Mouse (Mus musculus) CH12.LX (cell line): ENCODE data around the gene Cntn1.

Experiments used
- CHD1 ChIP-seq: IDR thresholded peaks from 2 replicates; pipeline ENCODE4 v1.6.1; 2012; ENCODE audit warnings: low read depth, low read length, improper control_type of control experiment, inconsistent platforms
- CHD2 ChIP-seq: IDR thresholded peaks from 2 replicates; pipeline ENCODE4 v1.6.1; 2011; ENCODE audit warnings: low read length, improper control_type of control experiment
- CTCF ChIP-seq, 2 experiments: IDR thresholded peaks in 1 of 2; conservative IDR thresholded peaks in 1 of 2; 2 replicates each; pipeline ENCODE4 v1.5.1; 2011 to 2012; ENCODE audit warnings: low read depth in 2 of 2, low read length in 2 of 2, improper control_type of control experiment in 1 of 2, inconsistent platforms in 1 of 2, mild to moderate bottlenecking in 1 of 2, moderate library complexity in 1 of 2
- ETS1 ChIP-seq: conservative IDR thresholded peaks from 2 replicates; pipeline ENCODE4 v1.6.1; 2012; ENCODE audit warnings: low read depth, mild to moderate bottlenecking, inconsistent platforms, low read length, improper control_type of control experiment, moderate library complexity
- HCFC1 ChIP-seq: IDR thresholded peaks from 2 replicates; pipeline ENCODE4 v1.6.1; 2012; ENCODE audit warnings: low read depth, mild to moderate bottlenecking, inconsistent platforms, low read length, improper control_type of control experiment
- JUND ChIP-seq: conservative IDR thresholded peaks from 2 replicates; pipeline ENCODE4 v1.6.1; 2011; ENCODE audit warnings: low read depth, low read length, improper control_type of control experiment
- MAFK ChIP-seq: IDR thresholded peaks from 2 replicates; pipeline ENCODE4 v1.6.1; 2011; ENCODE audit warnings: low read length, improper control_type of control experiment; ENCODE audit not compliant: insufficient replicate concordance
- MEF2A ChIP-seq: IDR thresholded peaks from 2 replicates; pipeline ENCODE4 v1.6.1; 2014; ENCODE audit warnings: low read depth, mild to moderate bottlenecking, inconsistent platforms, low read length, improper control_type of control experiment, borderline replicate concordance
- POLR2A ChIP-seq: IDR thresholded peaks from 2 replicates; pipeline ENCODE4 v1.6.1; 2011; ENCODE audit warnings: low read depth, mild to moderate bottlenecking, improper control_type of control experiment, low read length
- RAD21 ChIP-seq: IDR thresholded peaks from 2 replicates; pipeline ENCODE4 v1.6.1; 2011; ENCODE audit warnings: low read depth, mild to moderate bottlenecking, low read length, improper control_type of control experiment, moderate library complexity
- USF1 ChIP-seq: IDR thresholded peaks from 2 replicates; pipeline ENCODE4 v1.6.1; 2014; ENCODE audit warnings: low read depth, mild to moderate bottlenecking, inconsistent platforms, low read length, improper control_type of control experiment
- ZC3H11A ChIP-seq: IDR thresholded peaks from 2 replicates; pipeline ENCODE4 v1.6.1; 2012; ENCODE audit warnings: low read depth, mild to moderate bottlenecking, inconsistent platforms, low read length, improper control_type of control experiment
- ZNF384 ChIP-seq: IDR thresholded peaks from 2 replicates; pipeline ENCODE4 v1.6.1; 2012; ENCODE audit warnings: low read depth, low read length, improper control_type of control experiment, inconsistent platforms

GRCm38 (mm10) chr15:92276826-92277225 is 225.9 kb downstream of the Cntn1 start:
- TF ChIP-seq JUND = no peak
- no peak for TF ChIP-seq POLR2A
- no peak for TF ChIP-seq CTCF (conservative IDR thresholded peaks at IDR 0.05 in 1 of 2, IDR thresholded peaks at IDR 0.05 in 1 of 2; ENCODE audit: low read depth in 2 of 2, low read length in 2 of 2)
- TF ChIP-seq ZC3H11A = no peak
- TF ChIP-seq RAD21 = no peak
- TF ChIP-seq MAFK = no peak
- no peak for TF ChIP-seq CHD2
- TF ChIP-seq ZNF384 = no peak
- TF ChIP-seq ETS1 = no peak
- TF ChIP-seq CHD1 = no peak
- TF ChIP-seq MEF2A = no peak
- no peak for TF ChIP-seq HCFC1
- no peak for TF ChIP-seq USF1
